Mouse (Mus musculus) myocyte (in vitro differentiated cells): ENCODE measurements around the gene Shoc2. TPM values are rescaled to one million over a fixed set of nuclear protein-coding genes. Genes with fewer than 3 reads are reported as not detected.

Experiments used
- H3K27me3 ChIP-seq: one replicate; pipeline ENCODE4 v1.6.1; 2011; ENCODE audit not compliant: control insufficient read depth, insufficient read depth, insufficient read length
- H3K36me3 ChIP-seq: one replicate; pipeline ENCODE4 v1.6.1; 2011; ENCODE audit not compliant: control insufficient read depth, insufficient read depth
- H3K4me2 ChIP-seq: one replicate; pipeline ENCODE4 v1.6.1; 2011; ENCODE audit warnings: low read depth, control low read depth
- H3K4me3 ChIP-seq: one replicate; pipeline ENCODE4 v1.5.1; 2011; ENCODE audit warnings: mild to moderate bottlenecking, control low read depth, moderate library complexity
- H3K79me2 ChIP-seq: one replicate; pipeline ENCODE4 v1.6.1; 2011; ENCODE audit not compliant: control insufficient read depth, insufficient read depth
- H3ac ChIP-seq: one replicate; pipeline ENCODE4 v1.6.1; 2011; ENCODE audit not compliant: control insufficient read depth, insufficient read length
- CEBPB ChIP-seq: IDR thresholded peaks from 2 replicates; pipeline ENCODE4 v1.6.1; 2011; ENCODE audit warnings: mild to moderate bottlenecking, moderate library complexity; ENCODE audit not compliant: poor library complexity, insufficient read depth, severe bottlenecking
- E2F4 ChIP-seq: IDR thresholded peaks from one replicate; pipeline ENCODE4 v1.6.1; 2011; ENCODE audit warnings: mild to moderate bottlenecking, control low read depth, moderate library complexity; ENCODE audit not compliant: insufficient read depth
- MAX ChIP-seq: IDR thresholded peaks from one replicate; pipeline ENCODE4 v1.6.1; 2011; ENCODE audit warnings: low read depth, mild to moderate bottlenecking, control low read depth
- MYOD1 ChIP-seq, 3 experiments: IDR thresholded peaks; one replicate each; pipeline ENCODE4 v1.6.1; 2011; ENCODE audit warnings: control low read depth in 2 of 3, low read depth in 2 of 3, mild to moderate bottlenecking in 2 of 3, moderate library complexity in 1 of 3; ENCODE audit not compliant: insufficient read length in 2 of 3, control insufficient read depth in 1 of 3
- MYOG ChIP-seq, 3 experiments: IDR thresholded peaks; one replicate each; pipeline ENCODE4 v1.6.1; 2011; ENCODE audit warnings: control low read depth in 2 of 3, low read depth in 2 of 3, mild to moderate bottlenecking in 2 of 3; ENCODE audit not compliant: insufficient read length in 2 of 3, control insufficient read depth in 1 of 3, insufficient read depth in 1 of 3
- POLR2A ChIP-seq: IDR thresholded peaks from one replicate; pipeline ENCODE4 v1.6.1; 2011; ENCODE audit warnings: low read depth, mild to moderate bottlenecking, control low read depth, moderate library complexity; ENCODE audit not compliant: insufficient read length
- POLR2AphosphoS2 ChIP-seq: IDR thresholded peaks from one replicate; pipeline ENCODE4 v1.6.1; 2011; ENCODE audit warnings: low read depth, control low read depth; ENCODE audit not compliant: insufficient read length
- REST ChIP-seq: IDR thresholded peaks from one replicate; pipeline ENCODE4 v1.6.1; 2011; ENCODE audit warnings: mild to moderate bottlenecking, control low read depth, moderate library complexity; ENCODE audit not compliant: insufficient read depth, insufficient read length
- SRF ChIP-seq: IDR thresholded peaks from one replicate; pipeline ENCODE4 v1.6.1; 2011; ENCODE audit warnings: low read depth; ENCODE audit not compliant: control insufficient read depth, insufficient read length
- TCF12 ChIP-seq: IDR thresholded peaks from one replicate; pipeline ENCODE4 v1.6.1; 2011; ENCODE audit warnings: mild to moderate bottlenecking, control low read depth; ENCODE audit not compliant: poor library complexity, insufficient read depth, severe bottlenecking
- TCF3 ChIP-seq: IDR thresholded peaks from one replicate; pipeline ENCODE4 v1.6.1; 2011; ENCODE audit warnings: low read depth, control low read depth; ENCODE audit not compliant: insufficient read length
- USF1 ChIP-seq: IDR thresholded peaks from one replicate; pipeline ENCODE4 v1.6.1; 2011; ENCODE audit warnings: low read depth, mild to moderate bottlenecking, control low read depth, moderate library complexity
- polyA plus RNA-seq: library from polyadenylated mRNA; unstranded; fragments of >200 nt; fragmentation: generic; extraction: Trizol; gene quantifications from one replicate; pipeline ENCODE4 v1.2.1, GENCODE M21; 2012; ENCODE audit warnings: missing spikeins

Shoc2 gene
- polyA plus RNA-seq, 1 experiment: 11.4 TPM

DNA sequence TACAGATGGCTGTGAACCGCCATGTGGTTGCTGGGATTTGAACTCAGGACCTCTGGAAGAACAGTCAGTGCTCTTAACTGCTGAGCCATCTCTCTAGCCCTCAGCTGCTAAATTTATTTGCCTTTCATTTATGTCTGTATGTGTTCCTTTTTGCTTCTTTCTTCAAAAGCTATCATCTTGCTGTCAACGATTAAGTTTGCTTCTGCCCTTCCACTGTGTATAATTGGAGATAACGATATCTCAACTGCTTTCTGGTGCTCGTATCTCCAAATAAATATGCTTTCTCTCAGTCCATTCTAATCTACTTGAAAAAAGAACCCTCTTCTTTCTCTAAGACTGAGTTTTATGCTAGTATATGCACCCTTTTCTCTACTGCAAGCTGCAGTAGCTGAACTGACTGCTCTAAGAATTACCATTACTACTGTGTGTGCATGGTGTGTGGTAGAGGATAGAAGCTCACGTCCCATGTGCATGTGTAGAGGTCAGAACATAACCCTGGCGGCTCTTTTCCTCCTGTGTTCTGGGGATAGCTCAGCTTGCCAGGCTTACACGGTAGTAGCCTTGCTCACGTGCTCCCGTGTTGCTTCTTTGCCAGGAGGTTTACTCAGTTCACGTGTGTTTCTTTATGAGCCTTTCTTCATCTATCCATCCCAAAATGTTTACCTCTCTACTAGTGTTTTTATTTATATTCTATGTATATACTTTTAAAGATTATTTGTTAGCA, 21.0 kb downstream of the Shoc2 start:
- Histone ChIP-seq H3K27me3 (no peaks in the 10 kb centered on the region), H3K36me3 (no peaks in the 10 kb centered on the region), H3K4me3 (no peak overlapping the region), H3ac (no peak overlapping the region), H3K4me2 (no peak overlapping the region), H3K79me2 (peaks cover 96% of the 10 kb centered on the region)
- no peak for TF ChIP-seq CEBPB
- TF ChIP-seq MYOD1 (IDR thresholded peaks at IDR 0.05; ENCODE audit: control insufficient read depth in 1 of 3, insufficient read length in 2 of 3, low read depth in 2 of 3): no peak
- no peak for TF ChIP-seq TCF12
- TF ChIP-seq REST: no peak
- TF ChIP-seq MYOG (IDR thresholded peaks at IDR 0.05; ENCODE audit: control insufficient read depth in 1 of 3, insufficient read depth in 1 of 3, insufficient read length in 2 of 3, low read depth in 2 of 3): no peak
- TF ChIP-seq TCF3: no peak
- TF ChIP-seq SRF: no peak
- TF ChIP-seq POLR2AphosphoS2: no peak
- TF ChIP-seq MAX: no peak
- no peak for TF ChIP-seq USF1
- TF ChIP-seq E2F4: no peak
- no peak for TF ChIP-seq POLR2A

DNA sequence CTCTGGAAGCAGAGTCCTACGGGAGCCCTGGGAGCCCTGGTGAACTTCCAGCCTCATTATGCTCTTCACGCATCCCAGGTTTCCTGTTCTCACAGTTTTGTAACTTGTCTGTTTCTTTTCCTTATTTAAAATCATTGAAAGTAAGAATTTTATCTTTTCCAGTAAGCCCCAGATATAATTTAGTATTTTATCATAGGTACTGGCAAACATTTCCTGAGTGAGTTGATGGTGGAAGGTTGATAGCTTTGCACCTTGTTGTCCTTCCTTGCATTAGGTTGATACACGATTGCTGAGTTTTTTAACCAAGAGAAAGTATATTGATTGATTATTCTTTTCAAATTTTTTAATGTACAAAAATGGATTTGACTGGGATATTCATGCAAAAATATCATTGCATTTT, 25.1 kb downstream of the Shoc2 start:
- H3K79me2 ChIP-seq: peaks cover 88% of the 10 kb centered on the region
- no peak overlapping the region for H3K4me3 ChIP-seq
- no peaks in the 10 kb centered on the region for H3K36me3 ChIP-seq
- no peak overlapping the region for H3K4me2 ChIP-seq
- no peak overlapping the region for H3ac ChIP-seq
- no peaks in the 10 kb centered on the region for H3K27me3 ChIP-seq
- no peak for TF ChIP-seq SRF
- TF ChIP-seq REST: no peak
- no peak for TF ChIP-seq CEBPB
- TF ChIP-seq USF1: no peak
- no peak for TF ChIP-seq MYOD1 (IDR thresholded peaks at IDR 0.05; ENCODE audit: control insufficient read depth in 1 of 3, insufficient read length in 2 of 3, low read depth in 2 of 3)
- TF ChIP-seq POLR2AphosphoS2: no peak
- no peak for TF ChIP-seq E2F4
- no peak for TF ChIP-seq TCF12
- no peak for TF ChIP-seq MAX
- no peak for TF ChIP-seq TCF3
- TF ChIP-seq MYOG (IDR thresholded peaks at IDR 0.05; ENCODE audit: control insufficient read depth in 1 of 3, insufficient read depth in 1 of 3, insufficient read length in 2 of 3, low read depth in 2 of 3): no peak
- TF ChIP-seq POLR2A: no peak

DNA sequence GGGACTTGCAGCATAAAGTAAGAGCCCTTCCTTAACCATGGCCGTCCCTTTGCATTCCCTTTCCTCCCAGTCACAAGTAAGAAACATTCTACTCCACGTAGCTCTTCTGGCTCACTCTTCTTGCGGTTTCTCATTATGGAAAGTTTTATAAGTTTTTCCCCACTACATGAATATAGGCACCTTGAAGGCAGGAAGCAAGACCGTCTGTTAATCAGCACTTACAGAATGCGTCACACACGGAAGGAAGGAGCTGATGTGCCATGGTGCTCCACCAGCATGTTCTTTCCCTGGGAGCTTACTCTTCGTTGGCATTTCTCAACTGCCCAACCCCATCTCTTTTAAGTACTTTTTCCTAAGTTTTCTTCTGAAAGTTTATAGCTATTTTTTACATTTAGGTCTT, 27.8 kb downstream of the Shoc2 start:
- TF ChIP-seq MYOD1 (IDR thresholded peaks at IDR 0.05; ENCODE audit: control insufficient read depth in 1 of 3, insufficient read length in 2 of 3, low read depth in 2 of 3): no peak
- TF ChIP-seq MAX: no peak
- no peak for TF ChIP-seq MYOG (IDR thresholded peaks at IDR 0.05; ENCODE audit: control insufficient read depth in 1 of 3, insufficient read depth in 1 of 3, insufficient read length in 2 of 3, low read depth in 2 of 3)
- TF ChIP-seq USF1: no peak
- no peak for TF ChIP-seq TCF3
- no peak for TF ChIP-seq POLR2AphosphoS2
- no peak for TF ChIP-seq REST
- no peak for TF ChIP-seq SRF
- TF ChIP-seq CEBPB: no peak
- TF ChIP-seq POLR2A: no peak
- no peak for TF ChIP-seq TCF12
- no peak for TF ChIP-seq E2F4
- Histone ChIP-seq H3K79me2 (peaks cover 86% of the 10 kb centered on the region), H3K4me2 (no peak overlapping the region), H3K36me3 (no peaks in the 10 kb centered on the region), H3K27me3 (no peaks in the 10 kb centered on the region), H3K4me3 (no peak overlapping the region), H3ac (no peak overlapping the region)

DNA sequence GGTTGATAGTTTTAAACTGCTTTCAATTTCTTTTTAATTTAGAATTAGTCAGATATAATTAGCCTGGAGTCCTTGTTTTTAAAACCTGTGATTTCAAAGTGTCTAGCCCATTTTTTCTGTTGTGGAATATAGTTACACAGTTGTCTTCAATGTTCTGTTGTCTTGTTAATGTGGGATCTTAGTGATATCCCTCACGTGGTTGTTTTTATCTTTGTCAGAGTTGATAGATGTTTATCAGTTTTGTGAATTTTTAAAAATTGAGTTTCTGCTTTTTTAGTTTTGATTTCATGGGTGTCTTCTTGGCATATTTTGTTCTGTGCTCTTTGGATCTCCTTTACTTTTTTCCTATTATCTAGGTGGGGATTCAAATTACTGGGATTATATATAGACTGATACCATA, 29.6 kb downstream of the Shoc2 start:
- Histone ChIP-seq H3K4me2 (no peak overlapping the region), H3K27me3 (no peaks in the 10 kb centered on the region)
- TF ChIP-seq USF1 (no peak), TCF3 (no peak), POLR2A (no peak), TCF12 (no peak), MYOG (IDR thresholded peaks at IDR 0.05; ENCODE audit: control insufficient read depth in 1 of 3, insufficient read depth in 1 of 3, insufficient read length in 2 of 3, low read depth in 2 of 3) (no peak), MYOD1 (IDR thresholded peaks at IDR 0.05; ENCODE audit: control insufficient read depth in 1 of 3, insufficient read length in 2 of 3, low read depth in 2 of 3) (no peak), SRF (no peak), REST (no peak), E2F4 (no peak), CEBPB (no peak), MAX (no peak), POLR2AphosphoS2 (no peak)

More for the DNA sequence above, 29.6 kb downstream of the Shoc2 start:
- H3K36me3 ChIP-seq: no peaks in the 10 kb centered on the region
- H3ac ChIP-seq: no peak overlapping the region
- H3K79me2 ChIP-seq: peaks cover 88% of the 10 kb centered on the region
- no peak overlapping the region for H3K4me3 ChIP-seq
